Mouse (Mus musculus): ENCODE measurements around the gene Zdhhc11. TPM values are rescaled to one million over a fixed set of nuclear protein-coding genes. Genes with fewer than 3 reads are reported as not detected.
A peak's percentile ranks its signal among the peaks of the same experiment; 100 is the strongest.

The Zdhhc11 gene
- polyA plus RNA-seq, 1 experiment = not detected

GRCm38 (mm10) chr13:73953551-73954130 is 10.0 kb upstream of the Zdhhc11 start:
- H3K4me1 ChIP-seq (ENCODE audit: control insufficient read depth, insufficient read depth, insufficient read length, low read length) = no peaks in the 10 kb centered on the region
- 89% methylated on average over 1 of the region's 1 CpGs for WGBS
- peaks cover 72% of the 10 kb centered on the region for H3K36me3 ChIP-seq (ENCODE audit: control insufficient read depth, insufficient read depth, low read length)
- no peaks in the 10 kb centered on the region for H3K27me3 ChIP-seq (ENCODE audit: control insufficient read depth, insufficient read depth, low read length)
- H3K4me3 ChIP-seq (ENCODE audit: low read depth, low read length) = no peak overlapping the region
- no peak overlapping the region for H3K27ac ChIP-seq (ENCODE audit: insufficient read depth, low read depth, low read length)
- TF ChIP-seq POLR2A (IDR thresholded peaks at IDR 0.05; ENCODE audit: low read depth, low read length) (no peak), CTCF (IDR thresholded peaks at IDR 0.05; ENCODE audit: extremely low read depth, insufficient read length, insufficient replicate concordance, low read depth, low read length) (no peak)

DNA sequence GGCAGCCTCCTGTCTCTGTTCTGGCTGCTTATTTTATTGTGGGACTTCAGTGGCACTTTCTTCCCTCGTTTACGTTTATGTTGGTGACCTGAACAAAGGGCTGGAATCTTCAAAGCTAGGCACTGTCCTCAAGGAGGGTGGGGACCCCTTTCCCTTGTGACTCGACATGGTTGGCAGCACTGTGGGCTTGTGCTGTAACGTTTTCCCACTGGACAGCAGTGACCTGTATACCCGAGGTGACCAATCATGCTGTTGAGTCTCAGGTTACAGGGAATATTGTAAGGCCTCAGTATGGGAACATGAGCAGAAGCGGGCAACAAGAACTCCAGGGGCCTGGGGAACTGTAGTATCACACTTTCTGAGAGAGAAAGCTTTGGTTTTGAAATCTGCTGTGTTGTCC is 9.0 kb upstream of the Zdhhc11 start:
- Histone ChIP-seq H3K27ac (ENCODE audit: insufficient read depth, low read depth, low read length) (no peak overlapping the region), H3K36me3 (ENCODE audit: control insufficient read depth, insufficient read depth, low read length) (peaks cover 72% of the 10 kb centered on the region), H3K4me3 (ENCODE audit: low read depth, low read length) (no peak overlapping the region), H3K27me3 (ENCODE audit: control insufficient read depth, insufficient read depth, low read length) (no peaks in the 10 kb centered on the region), H3K4me1 (ENCODE audit: control insufficient read depth, insufficient read depth, insufficient read length, low read length) (no peaks in the 10 kb centered on the region)
- WGBS = 76% methylated on average over 6 of the region's 6 CpGs
- no peak for TF ChIP-seq POLR2A (IDR thresholded peaks at IDR 0.05; ENCODE audit: low read depth, low read length)
- TF ChIP-seq CTCF (IDR thresholded peaks at IDR 0.05; ENCODE audit: extremely low read depth, insufficient read length, insufficient replicate concordance, low read depth, low read length) = no peak

GRCm38 (mm10) chr13:73955531-73955930 is 8.1 kb upstream of the Zdhhc11 start:
- 86% methylated on average over 5 of the region's 5 CpGs for WGBS
- no peaks in the 10 kb centered on the region for H3K27me3 ChIP-seq (ENCODE audit: control insufficient read depth, insufficient read depth, low read length)
- H3K4me3 ChIP-seq (ENCODE audit: low read depth, low read length) = no peak overlapping the region
- peaks cover 67% of the 10 kb centered on the region for H3K36me3 ChIP-seq (ENCODE audit: control insufficient read depth, insufficient read depth, low read length)
- no peaks in the 10 kb centered on the region for H3K4me1 ChIP-seq (ENCODE audit: control insufficient read depth, insufficient read depth, insufficient read length, low read length)
- no peak overlapping the region for H3K27ac ChIP-seq (ENCODE audit: insufficient read depth, low read depth, low read length)
- TF ChIP-seq POLR2A (IDR thresholded peaks at IDR 0.05; ENCODE audit: low read depth, low read length) (no peak), CTCF (IDR thresholded peaks at IDR 0.05; ENCODE audit: extremely low read depth, insufficient read length, insufficient replicate concordance, low read depth, low read length) (no peak)

DNA sequence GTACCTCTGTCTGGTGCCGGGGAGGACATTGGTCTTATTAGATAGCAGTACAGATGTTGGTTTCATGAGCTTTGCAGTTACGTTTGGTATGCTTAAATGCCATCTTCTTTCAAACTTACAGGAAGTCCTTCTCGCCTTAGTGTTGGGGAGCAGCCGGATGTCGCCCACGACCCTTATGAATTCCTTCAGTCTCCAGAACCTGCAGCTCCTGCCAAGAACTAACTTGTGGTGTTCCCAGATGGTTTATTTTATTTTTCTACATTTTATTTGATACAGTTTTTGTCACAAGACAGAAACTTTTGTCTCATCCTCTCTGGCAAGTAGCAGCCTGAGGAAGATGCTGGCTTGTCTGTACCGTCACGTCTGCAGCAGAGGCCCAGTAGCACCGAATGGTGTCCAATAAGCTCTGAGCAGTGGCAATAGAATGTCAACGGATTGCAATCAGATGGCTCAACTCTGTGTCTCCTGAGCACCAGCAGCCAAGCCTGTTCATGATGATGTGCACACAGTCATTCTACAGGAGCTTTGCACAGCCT is 3.5 kb upstream of the Zdhhc11 start:
- Histone ChIP-seq H3K27me3 (ENCODE audit: control insufficient read depth, insufficient read depth, low read length) (no peaks in the 10 kb centered on the region), H3K4me3 (ENCODE audit: low read depth, low read length) (no peak overlapping the region), H3K4me1 (ENCODE audit: control insufficient read depth, insufficient read depth, insufficient read length, low read length) (no peaks in the 10 kb centered on the region), H3K27ac (ENCODE audit: insufficient read depth, low read depth, low read length) (no peak overlapping the region), H3K36me3 (ENCODE audit: control insufficient read depth, insufficient read depth, low read length) (peaks cover 44% of the 10 kb centered on the region)
- no peak for TF ChIP-seq CTCF (IDR thresholded peaks at IDR 0.05; ENCODE audit: extremely low read depth, insufficient read length, insufficient replicate concordance, low read depth, low read length)
- TF ChIP-seq POLR2A (IDR thresholded peaks at IDR 0.05; ENCODE audit: low read depth, low read length) = no peak
- 94% methylated on average over 10 of the region's 10 CpGs for WGBS

DNA sequence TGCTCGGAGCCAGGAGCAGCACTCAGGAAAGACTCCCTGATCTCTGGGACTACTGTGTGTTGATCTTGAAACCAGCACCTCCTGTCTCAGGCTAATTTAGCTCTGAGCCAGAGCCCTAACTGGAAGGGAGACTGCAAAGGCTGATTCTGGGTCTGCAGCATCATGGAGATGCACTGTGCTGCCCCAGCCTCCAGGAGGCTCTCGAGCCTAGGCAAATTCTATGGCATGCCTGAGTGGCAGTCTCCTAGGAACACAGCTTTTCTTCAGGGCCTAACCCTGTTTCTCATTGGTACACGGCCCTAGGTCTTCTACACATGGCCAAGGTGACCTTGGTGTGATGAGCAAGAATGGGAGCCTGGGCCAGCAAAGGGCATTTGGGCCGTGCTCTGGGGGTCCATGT is 2.5 kb upstream of the Zdhhc11 start:
- WGBS = 83% methylated on average over 4 of the region's 4 CpGs
- no peak overlapping the region for H3K4me3 ChIP-seq (ENCODE audit: low read depth, low read length)
- H3K27ac ChIP-seq (ENCODE audit: insufficient read depth, low read depth, low read length) = no peak overlapping the region
- TF ChIP-seq CTCF (IDR thresholded peaks at IDR 0.05; ENCODE audit: extremely low read depth, insufficient read length, insufficient replicate concordance, low read depth, low read length) = no peak
- no peak for TF ChIP-seq POLR2A (IDR thresholded peaks at IDR 0.05; ENCODE audit: low read depth, low read length)
- H3K36me3 ChIP-seq (ENCODE audit: control insufficient read depth, insufficient read depth, low read length) = peaks cover 36% of the 10 kb centered on the region
- H3K27me3 ChIP-seq (ENCODE audit: control insufficient read depth, insufficient read depth, low read length) = no peaks in the 10 kb centered on the region
- no peaks in the 10 kb centered on the region for H3K4me1 ChIP-seq (ENCODE audit: control insufficient read depth, insufficient read depth, insufficient read length, low read length)

DNA sequence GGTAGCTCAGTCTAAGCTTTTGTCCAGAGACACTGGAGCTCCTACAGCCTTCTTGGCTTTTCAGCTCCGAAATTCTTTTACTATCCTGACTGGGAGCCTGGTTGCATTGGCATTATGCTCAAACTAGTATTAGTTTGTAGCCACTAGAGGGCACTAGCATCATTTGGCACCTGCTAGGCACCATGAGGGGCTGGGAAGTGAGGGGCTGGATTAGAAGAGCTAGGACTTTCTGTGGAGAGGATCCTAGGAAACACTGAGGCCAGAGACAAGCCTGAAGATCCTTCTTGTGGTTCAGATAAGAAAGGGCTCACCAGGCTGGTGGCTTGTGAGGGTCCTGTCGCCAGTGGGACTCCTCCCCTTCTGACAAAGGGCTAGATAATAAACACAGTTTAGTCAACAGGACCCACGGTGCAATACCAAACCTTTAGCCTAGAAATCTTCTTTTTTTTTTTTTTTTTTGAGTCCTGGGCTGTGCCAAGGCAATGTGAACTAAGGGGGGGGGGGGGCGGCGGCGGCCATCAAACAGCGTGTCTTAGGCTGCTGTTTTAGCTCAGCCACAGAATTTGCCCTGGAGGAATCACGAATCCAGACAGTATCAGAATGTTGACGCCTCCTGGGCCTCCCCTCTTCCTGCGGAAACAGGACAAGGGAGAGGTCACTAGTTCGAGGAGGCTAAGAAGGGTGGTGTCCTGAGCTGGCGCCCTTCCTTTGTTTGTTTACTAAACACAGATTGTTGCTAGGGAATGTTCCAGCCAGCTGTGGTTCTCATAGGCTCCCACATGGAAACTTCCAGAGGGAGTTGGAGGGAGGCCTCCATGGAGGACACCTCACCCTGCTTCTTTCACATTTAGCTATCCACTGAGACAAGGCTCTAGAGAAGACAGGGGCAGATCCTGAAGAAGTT is 7.1 kb downstream of the Zdhhc11 start:
- H3K4me1 ChIP-seq (ENCODE audit: control insufficient read depth, insufficient read depth, insufficient read length, low read length) = peaks cover 6% of the 10 kb centered on the region; the same call in 1 of the 2 replicates
- H3K27ac ChIP-seq (ENCODE audit: insufficient read depth, low read depth, low read length) = peak overlapping the region; percentile 88
- 2% methylated on average over 12 of the region's 12 CpGs for WGBS
- H3K27me3 ChIP-seq (ENCODE audit: control insufficient read depth, insufficient read depth, low read length) = no peaks in the 10 kb centered on the region
- peak overlapping the region; percentile 47 for H3K4me3 ChIP-seq (ENCODE audit: low read depth, low read length)
- TF ChIP-seq CTCF (IDR thresholded peaks at IDR 0.05; ENCODE audit: extremely low read depth, insufficient read length, insufficient replicate concordance, low read depth, low read length) (peak; percentile 90; the same call in 1 of the 2 replicates), POLR2A (IDR thresholded peaks at IDR 0.05; ENCODE audit: low read depth, low read length) (peak; percentile 8; the same call in 1 of the 2 replicates)
- no peaks in the 10 kb centered on the region for H3K36me3 ChIP-seq (ENCODE audit: control insufficient read depth, insufficient read depth, low read length)

DNA sequence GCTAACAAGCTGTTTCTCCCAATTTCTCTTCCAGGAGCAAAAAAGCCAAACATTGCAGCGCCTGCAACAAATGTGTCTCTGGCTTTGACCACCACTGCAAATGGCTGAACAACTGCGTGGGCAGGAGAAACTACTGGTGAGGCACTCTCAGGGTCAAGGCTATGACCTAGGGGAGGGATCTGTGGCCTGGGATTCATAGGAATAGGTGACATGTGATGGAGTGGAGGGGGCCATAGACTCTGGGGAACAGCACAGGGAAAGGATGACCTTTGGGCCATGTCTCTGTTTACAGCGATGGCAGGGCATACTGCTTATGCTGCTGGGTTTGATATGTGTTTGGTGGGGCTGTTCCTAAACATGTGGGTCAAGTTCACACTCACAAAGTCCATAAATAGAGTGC is 10.9 kb downstream of the Zdhhc11 start:
- no peak overlapping the region for H3K27ac ChIP-seq (ENCODE audit: insufficient read depth, low read depth, low read length)
- 86% methylated on average over 3 of the region's 3 CpGs for WGBS
- TF ChIP-seq CTCF (IDR thresholded peaks at IDR 0.05; ENCODE audit: extremely low read depth, insufficient read length, insufficient replicate concordance, low read depth, low read length) = no peak
- TF ChIP-seq POLR2A (IDR thresholded peaks at IDR 0.05; ENCODE audit: low read depth, low read length) = no peak
- no peaks in the 10 kb centered on the region for H3K27me3 ChIP-seq (ENCODE audit: control insufficient read depth, insufficient read depth, low read length)
- peaks cover 6% of the 10 kb centered on the region; the same call in 1 of the 2 replicates for H3K4me1 ChIP-seq (ENCODE audit: control insufficient read depth, insufficient read depth, insufficient read length, low read length)
- H3K4me3 ChIP-seq (ENCODE audit: low read depth, low read length) = no peak overlapping the region
- H3K36me3 ChIP-seq (ENCODE audit: control insufficient read depth, insufficient read depth, low read length) = no peaks in the 10 kb centered on the region

All from small intestine, adult 2 months (tissue).